Mouse (Mus musculus): ENCODE measurements around the gene Gm20479.

Gm20479 gene

GRCm38 (mm10) chr7:27334405-27334911 is 22.8 kb downstream of the Gm20479 start:
- no peak for DNase-seq (ENCODE audit: low read depth, low spot score)

DNA sequence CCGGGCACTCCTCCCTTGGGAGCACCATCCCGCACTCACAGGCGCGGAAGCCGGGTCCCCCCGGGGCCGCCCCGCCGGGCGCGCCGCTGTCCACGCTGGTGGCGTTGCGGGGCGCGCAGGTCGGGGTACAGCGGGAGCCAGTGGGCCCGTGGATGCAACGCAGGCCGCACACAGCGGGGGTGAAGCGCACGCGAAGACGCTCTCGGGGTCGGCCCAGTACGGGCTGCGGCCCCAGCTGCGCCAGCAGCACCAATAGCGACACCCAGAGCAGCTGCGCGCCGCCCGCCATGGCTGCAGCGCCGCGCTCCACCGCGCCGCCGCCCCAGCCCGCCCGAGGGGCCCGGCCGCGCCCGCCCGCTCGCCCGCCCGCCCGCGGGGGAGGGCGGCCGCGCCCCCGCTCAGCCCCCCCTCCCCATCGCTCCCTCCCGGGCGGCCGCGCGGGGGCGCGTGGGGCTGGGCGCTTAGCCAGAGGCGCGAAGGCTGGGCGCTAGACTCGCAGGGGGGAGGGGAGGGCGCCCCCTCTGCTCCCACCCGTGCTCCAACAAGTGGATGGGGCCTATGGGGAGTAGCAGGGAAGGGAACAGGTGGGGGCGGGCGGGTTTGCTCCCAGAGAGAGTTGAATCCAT is 23.8 kb downstream of the Gm20479 start:
- no peak for DNase-seq (ENCODE audit: low read depth, low spot score)

- no peak for DNase-seq (ENCODE audit: low read depth, low spot score)
Observed at GRCm38 (mm10) chr7:27332353-27333199, 24.6 kb downstream of the Gm20479 start.

DNA sequence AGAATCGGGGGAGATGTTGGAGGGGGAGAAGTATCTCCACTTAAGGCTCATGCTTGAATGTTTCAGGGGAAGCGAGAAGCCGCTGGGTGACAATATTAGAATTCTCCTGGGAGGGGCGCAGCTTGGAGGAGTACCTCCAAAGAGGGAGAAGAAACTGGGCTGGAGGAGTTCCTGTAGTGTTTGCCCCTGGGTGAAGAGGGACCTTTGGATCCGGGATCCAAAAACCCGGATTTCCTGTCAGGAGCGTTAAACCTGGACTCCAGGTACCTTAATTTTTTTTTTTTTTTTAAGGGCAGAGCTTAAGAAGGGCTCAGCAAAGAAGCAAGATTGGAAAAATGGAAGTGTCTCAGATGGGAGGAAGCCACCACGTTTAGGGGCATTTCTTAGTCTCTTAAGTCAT is 25.4 kb downstream of the Gm20479 start:
- no peak for DNase-seq (ENCODE audit: low read depth, low spot score)

DNA sequence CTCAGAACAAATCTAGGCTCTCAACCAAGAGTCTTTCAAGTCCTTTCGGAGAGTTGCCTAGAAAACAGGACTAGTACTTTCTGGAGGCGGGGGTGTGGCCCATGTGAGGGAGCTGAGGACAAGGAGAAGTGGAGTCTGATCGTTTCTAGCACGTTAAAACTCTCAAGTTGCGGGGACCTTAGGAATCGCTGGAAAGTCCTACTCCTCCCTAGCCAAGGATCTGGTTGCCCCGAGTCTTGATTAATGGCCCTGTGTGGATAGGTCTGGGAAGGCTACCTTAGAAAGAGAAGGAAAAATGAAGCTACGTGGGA is 25.7 kb downstream of the Gm20479 start:
- DNase-seq (ENCODE audit: low read depth, low spot score), result no peak

- peak; percentile 40 for DNase-seq (ENCODE audit: low read depth, low spot score)
Observed at GRCm38 (mm10) chr7:27330709-27331540, 26.3 kb downstream of the Gm20479 start.

- DNase-seq (ENCODE audit: low read depth, low spot score), result no peak
Observed at GRCm38 (mm10) chr7:27329981-27330380, 27.2 kb downstream of the Gm20479 start.

DNA sequence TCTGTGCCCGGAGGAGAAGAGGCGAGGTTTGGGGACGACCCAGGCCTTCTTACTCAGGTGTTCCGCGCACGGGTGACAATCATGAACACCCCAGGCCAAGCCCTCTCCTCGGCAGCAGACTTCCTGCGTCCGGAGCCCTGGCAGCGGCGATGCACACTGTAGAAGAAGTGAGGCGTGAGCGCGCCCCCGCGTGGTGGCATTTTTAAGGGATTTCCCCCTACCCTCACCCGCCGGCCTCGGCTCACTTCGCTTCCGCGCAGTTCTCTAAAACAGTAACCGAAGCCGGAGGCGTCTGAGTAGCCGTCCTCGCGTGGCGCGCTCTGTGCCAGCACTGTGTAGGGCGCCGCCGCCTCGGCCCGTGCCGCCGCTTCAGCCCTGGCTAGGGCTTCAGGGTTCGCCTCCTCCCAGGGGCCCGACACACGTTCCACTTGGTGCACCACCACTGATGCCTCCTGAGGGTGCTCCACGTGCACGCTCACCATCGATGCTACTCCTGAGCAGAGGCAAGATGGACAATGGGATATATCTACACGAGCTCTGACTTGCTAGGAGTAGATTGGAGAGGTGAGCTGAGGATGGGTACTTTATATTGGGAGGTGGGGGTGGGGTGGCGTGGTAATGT is 27.8 kb downstream of the Gm20479 start:
- no peak for DNase-seq (ENCODE audit: low read depth, low spot score)

GRCm38 (mm10) chr7:27328648-27329047 is 28.6 kb downstream of the Gm20479 start:
- DNase-seq (ENCODE audit: low read depth, low spot score), result no peak

DNA sequence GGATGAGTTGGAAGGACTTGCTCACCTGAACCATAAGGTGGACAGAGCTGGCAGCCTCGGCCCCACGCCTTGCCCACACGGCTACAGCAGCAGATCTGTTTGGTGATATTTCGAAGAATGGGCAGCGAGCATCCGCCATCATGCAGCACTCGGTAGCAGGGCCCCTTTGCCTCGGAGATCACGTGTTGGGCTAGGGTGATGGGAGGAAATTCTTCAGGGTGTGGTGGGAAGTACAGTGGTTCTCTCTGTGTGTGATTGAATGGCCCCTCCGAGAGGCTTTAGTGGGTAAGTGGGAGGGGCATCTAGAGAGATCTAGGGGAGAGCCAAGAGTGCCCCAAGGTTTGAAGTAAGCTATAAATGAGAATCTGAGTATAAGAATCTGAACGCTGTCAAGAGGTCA is 29.1 kb downstream of the Gm20479 start:
- DNase-seq (ENCODE audit: low read depth, low spot score), result no peak

- no peak for DNase-seq (ENCODE audit: low read depth, low spot score)
Observed at GRCm38 (mm10) chr7:27327500-27327899, 29.7 kb downstream of the Gm20479 start.

- DNase-seq (ENCODE audit: low read depth, low spot score), result no peak
Observed at GRCm38 (mm10) chr7:27326101-27326880, 30.9 kb downstream of the Gm20479 start.

DNA sequence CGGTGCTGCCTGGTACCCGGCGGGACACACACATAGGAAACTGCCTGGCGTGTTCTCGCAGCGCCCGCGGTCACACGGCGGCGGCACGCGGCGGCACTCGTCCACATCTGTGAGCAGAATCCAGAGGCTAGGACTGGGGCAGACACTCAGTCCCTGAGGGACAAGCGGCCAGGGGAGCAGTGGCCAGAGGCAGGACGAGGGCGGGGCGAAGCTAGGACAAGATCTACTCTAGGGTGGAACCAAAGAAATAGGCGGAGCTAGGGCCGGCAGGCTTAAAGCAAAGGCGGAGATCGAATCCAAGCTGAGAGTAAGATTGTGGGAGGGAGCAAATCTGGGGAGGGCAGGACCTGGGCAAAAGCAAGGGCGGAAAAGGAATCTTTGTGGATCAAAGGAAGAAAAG is 31.5 kb downstream of the Gm20479 start:
- DNase-seq (ENCODE audit: low read depth, low spot score), result no peak

GRCm38 (mm10) chr7:27324928-27325327 is 32.3 kb downstream of the Gm20479 start:
- no peak for DNase-seq (ENCODE audit: low read depth, low spot score)

DNA sequence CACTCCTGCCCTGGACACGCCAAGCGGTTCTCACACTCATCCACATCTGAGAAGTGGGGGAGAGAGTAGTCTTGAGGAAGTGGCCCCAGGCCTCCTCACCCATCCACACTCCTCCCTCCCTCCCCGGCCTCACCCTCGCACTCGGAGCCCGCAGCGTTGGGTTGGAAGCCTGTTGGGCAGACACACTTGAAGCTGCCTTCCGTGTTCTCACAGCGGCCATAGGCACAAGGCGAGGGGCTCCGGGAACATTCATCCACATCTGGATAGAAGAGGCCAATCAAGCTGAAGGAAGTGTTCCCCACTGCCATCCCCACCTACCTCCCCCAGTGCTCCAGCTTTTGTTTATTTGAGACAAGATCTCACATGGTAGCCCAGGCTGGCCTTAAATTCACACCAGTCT is 33.1 kb downstream of the Gm20479 start:
- no peak for DNase-seq (ENCODE audit: low read depth, low spot score)

- DNase-seq (ENCODE audit: low read depth, low spot score), result no peak
Observed at GRCm38 (mm10) chr7:27323001-27323400, 34.2 kb downstream of the Gm20479 start.

- no peak for DNase-seq (ENCODE audit: low read depth, low spot score)
Observed at GRCm38 (mm10) chr7:27322291-27322690, 34.9 kb downstream of the Gm20479 start.

DNA sequence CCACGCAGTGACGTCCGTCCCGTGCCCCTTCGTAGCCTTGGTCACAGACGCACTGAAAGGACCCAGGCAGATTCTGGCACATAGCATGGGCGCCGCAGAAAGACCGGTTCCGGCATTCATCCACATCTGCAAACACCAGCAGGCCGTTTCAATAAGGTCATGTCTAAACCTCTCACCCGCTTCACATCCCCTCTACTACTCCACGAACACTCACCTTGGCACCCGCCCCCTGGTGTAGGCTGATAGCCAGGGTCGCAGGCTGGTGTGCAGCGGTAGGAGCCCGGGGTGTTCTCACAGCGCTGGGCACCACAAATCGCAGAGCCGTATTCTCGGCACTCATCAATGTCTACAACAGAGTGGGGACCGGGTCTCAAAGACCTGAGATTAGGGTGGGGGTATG is 37.8 kb downstream of the Gm20479 start:
- no peak for DNase-seq (ENCODE audit: low read depth, low spot score)

GRCm38 (mm10) chr7:27315958-27316357 is 41.3 kb downstream of the Gm20479 start:
- no peak for DNase-seq (ENCODE audit: low read depth, low spot score)

DNA sequence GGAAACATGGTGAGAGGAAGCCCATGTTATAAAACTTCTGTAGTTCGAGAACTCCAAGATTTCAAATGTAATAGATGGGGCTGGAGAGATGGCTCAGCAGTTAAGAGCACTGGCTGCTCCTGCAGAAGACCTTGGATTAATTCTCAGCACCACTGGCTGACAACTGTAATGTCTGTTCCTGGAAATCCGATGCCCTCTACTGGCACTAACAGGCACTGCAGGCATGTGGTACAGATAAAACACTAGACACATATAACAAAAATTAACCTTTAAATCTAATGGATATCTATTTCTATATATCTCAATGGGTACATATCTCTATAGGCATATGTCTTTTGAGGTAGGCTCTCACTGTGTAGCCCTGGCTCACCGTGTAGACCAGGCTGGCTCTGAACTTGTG is 42.8 kb downstream of the Gm20479 start:
- no peak for DNase-seq (ENCODE audit: low read depth, low spot score)

- no peak for DNase-seq (ENCODE audit: low read depth, low spot score)
Observed at GRCm38 (mm10) chr7:27311651-27312284, 45.5 kb downstream of the Gm20479 start.
